Mouse (Mus musculus) mouse embryonic stem cell (cell line): ENCODE measurements around the gene Top1.

ENCODE experiments used
- in situ Hi-C, 2 experiments: fragments of 300-500 bp; cut with MboI; formaldehyde crosslinking; loops; 1 replicate in 1 of 2; 3 replicates in 1 of 2; pipeline ENCODE4 v1.14.3; 2019 to 2020; ENCODE audit warnings: low sequenced_read_pairs in 2 of 2, low pct_unique_long_range_greater_than_20kb in 1 of 2, mixed read lengths in 1 of 2; ENCODE audit not compliant: unreplicated experiment in 1 of 2

The Top1 gene

DNA sequence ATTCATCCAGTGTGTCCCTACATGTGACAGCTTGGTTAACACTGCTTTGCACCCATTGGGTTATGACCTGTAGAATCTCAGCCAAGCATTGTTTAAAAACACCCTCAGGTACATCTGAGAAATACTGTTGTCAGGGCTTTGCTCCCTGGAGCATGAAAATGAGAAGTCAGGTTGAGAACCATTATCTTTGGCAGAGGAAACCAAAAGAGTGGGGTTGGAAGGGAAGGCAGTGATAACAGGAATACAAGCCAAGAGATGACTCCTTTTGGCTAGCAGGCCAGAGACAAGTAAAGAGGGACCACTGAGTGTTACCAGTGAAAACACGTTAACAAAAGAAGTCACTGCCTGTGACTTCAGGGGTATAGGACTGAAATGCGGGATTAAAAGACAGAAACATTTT, 118.7 kb downstream of the Top1 start:
- in situ Hi-C loops: no loop called here

DNA sequence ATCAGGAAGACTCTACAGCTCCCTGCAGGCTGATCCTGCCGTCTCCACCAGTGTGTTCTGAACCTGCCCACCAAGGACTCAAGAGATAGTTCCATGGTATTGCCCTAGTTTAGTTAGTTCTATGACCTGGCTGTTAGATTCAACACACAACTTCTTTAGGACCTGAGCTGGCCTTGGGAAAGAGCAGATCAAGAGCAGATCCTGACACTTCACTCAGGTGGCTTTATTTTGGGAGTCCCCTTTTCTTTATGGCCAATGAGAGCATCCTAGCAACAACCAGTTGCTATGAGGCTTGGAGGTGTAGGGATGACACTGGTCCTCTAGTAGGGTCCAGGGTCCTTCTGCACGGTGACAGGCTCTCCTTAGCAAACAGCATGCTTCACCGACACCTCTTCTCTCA, 119.4 kb downstream of the Top1 start:
- in situ Hi-C loops: no loop called here

DNA sequence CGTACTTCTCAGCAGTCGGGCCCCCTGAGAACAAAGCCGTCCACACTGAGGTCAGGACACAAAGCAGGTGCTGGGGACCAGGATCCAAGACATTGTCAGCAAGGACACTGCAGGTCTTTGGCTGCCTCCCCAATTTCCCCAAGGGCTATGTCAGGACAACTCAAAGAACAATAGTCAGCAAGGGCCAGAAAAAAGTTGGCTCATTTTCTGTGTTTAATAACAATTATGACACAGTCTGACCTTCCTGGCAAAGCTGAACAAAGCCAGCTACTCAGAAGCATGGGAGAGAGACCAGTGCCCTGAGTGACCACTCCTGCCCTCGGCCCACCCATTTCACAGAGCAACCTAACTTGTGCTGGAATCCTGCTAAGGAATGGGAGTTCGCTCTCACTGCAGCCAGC, 120.7 kb downstream of the Top1 start:
- in situ Hi-C loops: no loop called here

DNA sequence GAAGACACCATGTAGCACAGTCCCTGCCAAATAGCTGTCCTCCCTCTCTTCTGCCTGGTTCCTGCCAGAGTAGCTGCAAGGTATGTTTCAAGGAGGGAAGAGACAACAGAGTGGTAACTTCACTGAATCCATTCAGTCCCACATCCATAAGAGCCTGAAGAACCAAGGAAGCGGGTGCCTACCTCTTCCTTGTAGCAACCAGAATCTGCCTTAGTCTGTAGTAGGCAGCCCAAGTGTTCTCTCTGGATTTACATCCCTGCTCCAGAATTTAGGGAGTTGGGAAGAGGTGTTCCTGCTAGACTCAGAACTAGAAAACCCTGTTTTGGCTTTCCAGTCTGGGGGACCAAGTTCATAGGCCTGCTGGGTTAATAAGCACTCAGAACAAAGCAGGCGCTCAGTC, 121.5 kb downstream of the Top1 start:
- in situ Hi-C loops: no loop called here

DNA sequence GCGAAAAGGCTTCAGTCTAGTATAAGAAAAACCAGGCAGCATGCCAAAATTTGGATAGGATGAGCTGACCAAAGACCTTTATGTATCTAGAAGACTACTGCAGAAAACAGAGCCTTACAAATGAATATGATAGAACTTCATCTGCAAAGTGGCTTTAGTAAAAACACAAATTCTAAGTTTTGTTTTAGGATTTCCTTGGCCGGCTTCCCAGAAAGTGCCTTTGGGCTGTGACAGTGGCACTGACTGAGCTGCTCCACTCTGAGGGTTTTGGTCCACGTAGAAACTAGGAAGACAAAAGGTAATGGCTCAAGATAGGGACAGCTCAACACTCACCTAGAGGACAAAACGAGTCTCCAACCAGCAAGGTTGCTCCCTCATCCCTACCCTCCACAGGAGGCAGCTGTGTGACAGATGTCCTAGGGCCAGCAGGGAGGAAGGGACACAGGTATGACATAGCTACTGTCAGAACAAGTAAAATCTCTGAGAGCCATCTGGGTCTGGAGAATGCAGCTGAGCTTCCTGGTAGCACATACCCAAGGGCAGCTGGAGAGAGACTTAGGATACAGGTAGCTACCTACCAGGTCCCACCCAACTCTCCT, 122.5 kb downstream of the Top1 start:
- in situ Hi-C loops: no loop called here

DNA sequence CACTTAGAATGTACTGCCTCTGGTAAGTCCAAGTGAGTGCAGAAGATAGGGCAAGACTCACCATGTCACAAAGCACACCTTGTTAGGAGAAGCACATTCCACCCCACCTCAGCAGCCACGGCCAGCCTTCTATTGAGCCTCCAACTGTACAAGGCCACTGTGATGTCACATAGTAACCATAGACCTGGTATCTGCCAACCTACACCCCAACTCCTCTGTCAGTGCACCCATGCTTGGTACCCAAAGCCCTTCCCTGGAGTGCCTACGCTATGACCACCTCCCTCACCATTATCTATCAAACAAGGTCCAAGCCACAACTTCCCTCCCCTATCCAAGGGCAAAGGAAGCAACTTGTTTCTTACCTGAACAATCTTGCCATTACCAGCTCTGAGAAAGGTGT, 123.3 kb downstream of the Top1 start:
- in situ Hi-C loops: no loop called here

DNA sequence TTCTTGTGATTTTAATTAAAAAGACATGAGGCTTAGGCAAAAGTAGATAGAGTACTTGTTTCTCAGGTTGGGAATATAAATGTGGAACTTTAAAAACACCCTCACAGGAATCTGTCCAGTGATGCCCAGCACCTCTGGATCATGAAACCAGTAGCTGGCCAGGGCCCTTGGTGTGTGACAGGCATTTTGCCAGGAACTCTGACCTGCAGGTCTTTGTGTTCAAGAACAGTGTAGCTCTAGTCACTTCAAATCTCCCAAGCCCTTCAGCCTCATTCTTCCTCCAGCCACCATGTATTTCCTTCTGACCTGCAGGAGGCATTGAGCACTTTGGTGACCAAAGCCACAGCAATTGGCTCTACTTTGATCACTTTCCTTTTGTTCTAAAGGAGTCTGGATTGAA, 124.7 kb downstream of the Top1 start:
- in situ Hi-C loops: no loop called here

DNA sequence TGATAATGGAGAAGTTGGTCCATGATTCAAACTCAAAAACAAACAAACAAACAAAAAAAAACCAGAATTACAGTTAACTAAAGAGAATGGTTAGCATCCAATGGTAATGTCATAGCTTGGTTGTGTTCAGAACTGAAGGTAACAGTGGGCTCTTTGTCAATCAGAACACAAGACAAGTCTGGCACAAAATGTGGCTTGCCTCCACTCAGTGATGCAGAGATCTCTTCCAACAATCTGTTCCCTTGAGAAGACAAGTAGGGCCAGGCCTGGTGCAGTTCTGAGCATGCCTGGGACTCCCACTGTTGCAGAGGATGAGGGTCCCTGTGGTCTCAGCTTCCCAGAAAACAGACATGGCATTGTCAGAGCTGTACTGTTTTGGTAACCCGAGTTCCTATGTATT, 125.2 kb downstream of the Top1 start:
- in situ Hi-C loops: no loop called here

DNA sequence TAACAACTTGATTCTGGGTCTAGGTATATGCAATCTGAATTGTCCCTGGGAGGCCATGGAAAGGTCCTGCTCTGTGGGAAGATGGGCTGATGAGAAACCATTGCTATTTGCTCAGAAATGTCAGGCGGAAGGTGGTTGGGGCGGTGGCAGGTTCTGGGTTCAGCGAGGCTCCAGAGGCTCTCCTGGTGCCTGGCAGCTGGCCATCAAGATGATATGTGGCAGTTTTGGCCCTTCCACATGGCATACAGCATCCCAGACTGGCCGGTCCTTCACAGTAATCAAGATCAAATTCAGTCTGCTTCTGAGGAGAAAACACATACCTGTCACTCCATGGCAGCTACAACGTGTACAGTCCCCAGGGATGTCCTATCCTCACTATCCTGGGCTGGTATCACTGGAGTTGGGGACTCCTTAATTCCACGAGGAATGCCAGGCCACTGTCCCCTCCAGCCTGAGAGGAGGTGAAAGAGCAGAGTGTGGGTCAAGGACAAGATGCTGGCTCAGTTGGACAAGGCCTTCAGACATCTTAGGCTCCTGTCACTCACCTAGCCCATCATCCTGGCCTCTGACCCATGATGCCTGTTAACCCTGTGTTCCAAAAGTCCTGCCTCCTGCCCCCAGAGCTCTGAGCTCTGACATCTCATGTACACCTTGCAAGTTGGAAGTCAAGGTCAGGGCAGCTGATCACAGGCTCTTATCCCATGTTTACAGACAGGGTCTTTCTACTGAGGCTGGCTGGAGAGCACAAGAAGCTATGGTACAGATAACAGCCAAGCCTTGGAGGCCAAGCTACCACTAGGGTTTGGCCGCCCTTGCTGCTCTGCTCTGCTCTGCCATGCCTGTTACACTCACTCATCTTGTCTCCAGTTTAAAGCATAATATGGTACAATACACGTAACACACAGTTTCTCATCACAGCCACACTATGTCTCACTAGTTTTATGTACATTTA, 125.9 kb downstream of the Top1 start:
- in situ Hi-C loops: no loop called here
